9 mouse cellular contexts compared by ENCODE assay signal in genomic region chr7:16879796-16880547, GRCm38 (mm10). TPM values are rescaled to one million over a fixed set of nuclear protein-coding genes. Genes with fewer than 3 reads are reported as not detected.
DNase-seq lines count a peak whose midpoint lies in the region; ATAC-seq and TF ChIP-seq lines count a peak whose summit lies in the region.
"Had no signal": no experiment of that assay in that cellular context is flagged by ENCODE, and none has a peak within 500 bp of the region (broad histone marks: within the 10 kb centered on the region; RNA-seq: fewer than 3 reads in every experiment).

No protein-coding gene starts in this region.

- peaks cover 11% of the 10 kb centered on the region; the same call in 1 of the 2 replicates for H3K27me3 ChIP-seq in intestine, postnatal 0 days (replicated peaks; ENCODE audit: control insufficient read depth, insufficient read depth, low read length)

- ATAC-seq in frontal cortex, adult (ENCODE audit: low TSS enrichment): peak; percentile 42
- ATAC-seq in intestine, postnatal 0 days: no peak

- DNase-seq in frontal cortex, postnatal 14 days (ENCODE audit: low spot score in 2 of 2): no peak
- DNase-seq in NIH3T3 (ENCODE audit: low read depth): peak; percentile 76
- peak; percentile 81 for DNase-seq in forelimb bud, embryonic 11.5 days (ENCODE audit: low read depth, low spot score)
- peak; percentile 95 for DNase-seq in retina, postnatal 1 day
- no peak for DNase-seq in cerebellum, adult 9-10 months
- no peak for DNase-seq in spleen, adult 18-20 months

- H3K9me3 ChIP-seq in intestine, postnatal 0 days (ENCODE audit: control insufficient read depth): no peaks in the 10 kb centered on the region

- no peak for TF ChIP-seq CTCF in intestine, postnatal 0 days (IDR thresholded peaks at IDR 0.05; ENCODE audit: low read depth)

- 0 out of 2 replicates have a peak overlapping the region, but pooled peaks have one; percentile 15 for H3K27ac ChIP-seq in intestine, postnatal 0 days (ENCODE audit: low read depth, low read length)

- no peak overlapping the region for H3K4me3 ChIP-seq in intestine, postnatal 0 days (ENCODE audit: low read depth, low read length)
- H3K4me3 ChIP-seq: erythroblast, embryonic 14.5 days had no signal

- H3K4me2 ChIP-seq in intestine, postnatal 0 days (replicated peaks; ENCODE audit: low read depth): no peak overlapping the region

- no peak overlapping the region for H3K9ac ChIP-seq in intestine, postnatal 0 days (ENCODE audit: low read depth, low read length)

- peaks cover under 1% of the 10 kb centered on the region; the same call in 1 of the 2 replicates for H3K36me3 ChIP-seq in intestine, postnatal 0 days (ENCODE audit: control insufficient read depth, insufficient read depth)

- 37% methylated on average over 9 of the region's 9 CpGs for whole genome bisulfite sequencing in intestine, postnatal 0 days

- H3K4me1 ChIP-seq in intestine, postnatal 0 days (replicated peaks; ENCODE audit: control insufficient read depth, insufficient read depth, low read length): no peaks in the 10 kb centered on the region

RNA-seq across cellular contexts. Expression of gene Dact3, which starts 4.9 kb away (rescaled TPM):
- 3.4 and 3.7 TPM in 2 replicates for polyA plus RNA-seq in intestine, postnatal 0 days (2015; fragmentation: Nextera tagmentation; extraction: Ambion mirVana)

RNA-seq across cellular contexts. Expression of gene Gng8, which starts 11.6 kb away (rescaled TPM):
- 4.7 and 5.3 TPM in 2 replicates for polyA plus RNA-seq in intestine, postnatal 0 days (2015; fragmentation: Nextera tagmentation; extraction: Ambion mirVana)
- polyA plus RNA-seq: erythroblast, embryonic 14.5 days had no signal

RNA-seq across cellular contexts. Expression of gene Ptgir, which starts 26.3 kb away (rescaled TPM):
- polyA plus RNA-seq in intestine, postnatal 0 days (2015; fragmentation: Nextera tagmentation; extraction: Ambion mirVana): 1.7 and 1.8 TPM in 2 replicates

RNA-seq across cellular contexts. Expression of gene Prkd2, which starts 37.3 kb away (rescaled TPM):
- 9.2 and 11.2 TPM in 2 replicates for polyA plus RNA-seq in intestine, postnatal 0 days (2015; fragmentation: Nextera tagmentation; extraction: Ambion mirVana)

RNA-seq across cellular contexts. Expression of gene Calm3, which starts 43.9 kb away (rescaled TPM):
- 236 and 241 TPM in 2 replicates for polyA plus RNA-seq in intestine, postnatal 0 days (2015; fragmentation: Nextera tagmentation; extraction: Ambion mirVana)

Comparison
In these comparisons a context has a peak if more than half of its experiments do, and no peak if none do; other contexts are left out.
1. DNase-seq: peak in NIH3T3 (single experiment), forelimb bud, embryonic 11.5 days (single experiment) and retina, postnatal 1 day (single experiment); none in frontal cortex, postnatal 14 days (0 of 2), cerebellum, adult 9-10 months (single experiment) and spleen, adult 18-20 months (0 of 2).